Mouse (Mus musculus): ENCODE data around the gene Mthfsd. TPM values are rescaled to one million over a fixed set of nuclear protein-coding genes. Genes with fewer than 3 reads are reported as not detected.

Gene Mthfsd
- polyA plus RNA-seq, 1 experiment from 2014 or later = 17.1 TPM

DNA sequence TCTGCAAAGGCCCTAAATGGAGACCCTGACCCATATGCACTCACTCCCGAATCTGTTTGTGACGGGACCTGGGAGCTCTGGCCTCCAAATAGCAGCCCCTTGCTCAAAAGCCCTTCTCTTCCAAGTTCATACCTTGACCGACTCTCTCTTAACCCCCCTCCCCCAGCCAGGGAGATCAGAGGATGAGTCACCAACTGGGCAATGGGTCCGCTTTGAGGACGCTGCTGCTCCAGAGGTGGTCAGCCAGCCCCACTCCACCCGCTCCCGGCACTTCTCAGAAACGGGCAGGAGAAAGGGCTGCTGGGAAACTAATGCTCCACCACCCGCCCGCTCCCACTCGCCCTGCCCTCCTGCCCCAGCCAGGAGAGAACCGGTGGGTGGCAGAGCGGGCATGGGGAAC lies 32.3 kb downstream of the Mthfsd start:
- Histone ChIP-seq H3K27ac (no peak overlapping the region), H3K79me2 (ENCODE audit: inconsistent target) (no peaks in the 10 kb centered on the region), H3K36me3 (ENCODE audit: inconsistent target) (no peaks in the 10 kb centered on the region), H3K4me3 (ENCODE audit: inconsistent target) (no peak overlapping the region)
- WGBS (ENCODE audit: missing documents) = 12% methylated on average over 13 of the region's 13 CpGs

DNA sequence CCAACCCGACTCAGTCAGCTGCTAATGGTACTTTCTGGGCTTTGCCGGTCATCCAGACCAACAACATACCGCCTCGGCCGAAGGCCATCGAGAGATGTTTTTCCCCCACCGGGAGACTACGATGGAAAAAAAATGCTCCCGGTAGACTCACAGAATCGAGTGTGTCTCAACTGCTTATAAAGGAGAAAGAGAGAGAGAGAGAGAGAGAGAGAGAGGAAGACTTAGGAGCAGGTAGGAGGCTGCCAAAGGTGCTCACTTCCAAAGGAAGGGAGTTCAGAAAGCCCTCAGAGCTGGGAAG lies 33.4 kb downstream of the Mthfsd start:
- no peak overlapping the region for H3K4me3 ChIP-seq (ENCODE audit: inconsistent target)
- H3K79me2 ChIP-seq (ENCODE audit: inconsistent target) = no peaks in the 10 kb centered on the region
- 4% methylated on average over 9 of the region's 10 CpGs for WGBS (ENCODE audit: missing documents)
- H3K36me3 ChIP-seq (ENCODE audit: inconsistent target) = no peaks in the 10 kb centered on the region
- no peak overlapping the region for H3K27ac ChIP-seq

GRCm38 (mm10) chr8:121074108-121074847 lies 33.9 kb downstream of the Mthfsd start:
- Histone ChIP-seq H3K79me2 (ENCODE audit: inconsistent target) (no peaks in the 10 kb centered on the region), H3K27ac (no peak overlapping the region), H3K36me3 (ENCODE audit: inconsistent target) (no peaks in the 10 kb centered on the region), H3K4me3 (ENCODE audit: inconsistent target) (no peak overlapping the region)
- 12% methylated on average over 15 of the region's 15 CpGs for WGBS (ENCODE audit: missing documents)

DNA sequence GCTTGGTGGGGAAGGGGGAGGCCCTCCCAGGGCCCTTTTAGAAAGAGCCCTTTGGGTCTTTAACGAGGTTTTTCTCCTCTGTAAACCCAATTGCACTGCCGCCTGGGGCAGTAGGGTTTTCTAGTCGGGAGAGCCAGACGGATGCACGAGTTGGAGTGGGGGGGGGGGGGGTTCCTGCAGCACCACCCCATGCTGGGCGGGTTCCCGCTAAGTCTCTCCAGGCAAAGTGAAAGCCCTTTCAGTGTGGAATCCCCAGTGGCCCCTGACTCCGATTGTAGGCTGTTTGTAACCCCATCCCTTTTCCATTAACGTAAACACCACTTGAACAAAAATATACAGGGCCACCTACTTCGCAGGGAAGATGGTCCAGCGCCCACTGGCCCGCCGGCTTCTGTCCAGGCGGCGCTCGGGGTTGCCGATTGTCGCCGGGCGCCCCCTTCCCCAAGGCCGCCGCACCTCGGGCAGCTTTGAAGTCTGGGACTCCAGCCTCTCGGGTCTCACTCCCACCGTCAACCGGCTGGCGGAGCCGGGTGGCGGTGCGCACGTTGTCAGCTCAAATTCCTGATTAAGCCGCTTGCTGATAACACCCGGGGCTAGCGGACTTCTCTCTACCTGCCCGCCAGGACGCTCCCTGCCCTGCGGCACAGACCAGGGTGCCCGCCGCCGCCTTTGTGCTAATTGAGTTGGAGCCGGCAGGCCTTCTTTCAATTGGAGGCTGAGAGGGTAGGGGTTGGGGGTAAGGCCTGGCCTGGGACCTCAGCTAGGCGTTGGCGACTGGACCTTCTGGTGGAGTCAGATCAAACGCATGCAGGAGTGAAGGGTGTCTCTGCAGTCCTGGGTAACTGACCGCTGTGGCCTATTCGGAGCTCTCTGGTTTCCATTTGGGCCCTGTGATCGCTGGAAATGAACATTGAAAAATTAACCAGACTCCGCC lies 34.8 kb downstream of the Mthfsd start:
- Histone ChIP-seq H3K27ac (no peak overlapping the region), H3K79me2 (ENCODE audit: inconsistent target) (no peaks in the 10 kb centered on the region), H3K36me3 (ENCODE audit: inconsistent target) (no peaks in the 10 kb centered on the region), H3K4me3 (ENCODE audit: inconsistent target) (no peak overlapping the region)
- WGBS (ENCODE audit: missing documents) = 6% methylated on average over 48 of the region's 48 CpGs

- WGBS (ENCODE audit: missing documents) = 31% methylated on average over 11 of the region's 11 CpGs
- Histone ChIP-seq H3K79me2 (ENCODE audit: inconsistent target) (no peaks in the 10 kb centered on the region), H3K4me3 (ENCODE audit: inconsistent target) (no peak overlapping the region), H3K27ac (no peak overlapping the region), H3K36me3 (ENCODE audit: inconsistent target) (no peaks in the 10 kb centered on the region)
Measured at GRCm38 (mm10) chr8:121072406-121073130, 35.6 kb downstream of the Mthfsd start.

- Histone ChIP-seq H3K27ac (no peak overlapping the region), H3K4me3 (ENCODE audit: inconsistent target) (no peak overlapping the region), H3K79me2 (ENCODE audit: inconsistent target) (no peaks in the 10 kb centered on the region), H3K36me3 (ENCODE audit: inconsistent target) (no peaks in the 10 kb centered on the region)
- 4% methylated on average over 12 of the region's 12 CpGs for WGBS (ENCODE audit: missing documents)
Measured at GRCm38 (mm10) chr8:121071454-121071853, 36.7 kb downstream of the Mthfsd start.

DNA sequence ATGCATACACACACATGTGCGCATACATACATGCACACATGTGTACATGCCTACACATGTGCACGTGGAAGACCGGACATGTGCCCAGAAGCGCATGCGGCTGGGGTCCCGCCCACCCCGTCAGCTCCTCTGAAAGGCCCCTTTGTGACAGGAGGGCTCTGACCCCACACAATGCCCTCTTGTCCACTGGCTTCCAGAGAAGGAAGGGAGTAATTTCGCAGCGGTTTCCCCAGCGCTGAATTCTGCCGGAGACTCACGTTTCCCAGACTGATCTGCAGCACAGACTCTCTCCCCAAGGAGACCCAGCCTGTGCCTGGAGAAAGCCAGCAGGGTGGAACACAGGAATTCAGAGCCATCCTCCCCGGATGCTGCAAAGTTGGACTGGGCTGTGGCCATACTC lies 44.5 kb downstream of the Mthfsd start:
- no peak overlapping the region for H3K27ac ChIP-seq
- 83% methylated on average over 13 of the region's 13 CpGs for WGBS (ENCODE audit: missing documents)
- H3K4me3 ChIP-seq (ENCODE audit: inconsistent target) = no peak overlapping the region
- no peaks in the 10 kb centered on the region for H3K79me2 ChIP-seq (ENCODE audit: inconsistent target)
- no peaks in the 10 kb centered on the region for H3K36me3 ChIP-seq (ENCODE audit: inconsistent target)

DNA sequence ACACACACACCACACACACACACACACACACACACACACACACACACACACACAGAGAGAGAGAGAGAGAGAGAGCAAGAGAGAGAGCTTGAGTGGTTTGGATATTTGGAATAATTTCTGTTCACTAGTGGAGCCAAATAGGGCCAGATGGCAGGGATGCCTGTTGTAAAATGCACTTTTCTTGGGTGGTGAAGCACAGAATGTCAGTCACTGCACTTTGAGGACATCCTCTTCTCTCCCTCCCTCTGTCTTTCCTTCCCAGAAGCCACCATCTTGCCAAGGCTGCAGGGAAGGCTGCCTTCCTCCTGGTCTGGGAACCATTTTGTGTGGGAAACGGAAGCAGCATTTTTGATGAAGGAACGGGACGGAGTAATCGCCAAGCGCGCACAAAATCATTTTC lies 45.7 kb downstream of the Mthfsd start:
- 97% methylated on average over 6 of the region's 6 CpGs for WGBS (ENCODE audit: missing documents)
- Histone ChIP-seq H3K79me2 (ENCODE audit: inconsistent target) (no peaks in the 10 kb centered on the region), H3K27ac (no peak overlapping the region), H3K4me3 (ENCODE audit: inconsistent target) (no peak overlapping the region), H3K36me3 (ENCODE audit: inconsistent target) (no peaks in the 10 kb centered on the region)

- Histone ChIP-seq H3K27ac (no peak overlapping the region), H3K4me3 (ENCODE audit: inconsistent target) (no peak overlapping the region), H3K79me2 (ENCODE audit: inconsistent target) (no peaks in the 10 kb centered on the region), H3K36me3 (ENCODE audit: inconsistent target) (no peaks in the 10 kb centered on the region)
- 96% methylated on average over 7 of the region's 7 CpGs for WGBS (ENCODE audit: missing documents)
Measured at GRCm38 (mm10) chr8:121059098-121059497, 49.1 kb downstream of the Mthfsd start.

- Histone ChIP-seq H3K27ac (no peak overlapping the region), H3K36me3 (ENCODE audit: inconsistent target) (no peaks in the 10 kb centered on the region), H3K4me3 (ENCODE audit: inconsistent target) (no peak overlapping the region), H3K79me2 (ENCODE audit: inconsistent target) (no peaks in the 10 kb centered on the region)
- WGBS (ENCODE audit: missing documents) = 79% methylated on average over 8 of the region's 9 CpGs
Measured at GRCm38 (mm10) chr8:121058081-121058480, 50.1 kb downstream of the Mthfsd start.

- no peaks in the 10 kb centered on the region for H3K79me2 ChIP-seq (ENCODE audit: inconsistent target)
- no peak overlapping the region for H3K4me3 ChIP-seq (ENCODE audit: inconsistent target)
- H3K27ac ChIP-seq = no peak overlapping the region
- no peaks in the 10 kb centered on the region for H3K36me3 ChIP-seq (ENCODE audit: inconsistent target)
- WGBS (ENCODE audit: missing documents) = 76% methylated on average over 8 of the region's 9 CpGs
Measured at GRCm38 (mm10) chr8:121047441-121047840, 60.8 kb downstream of the Mthfsd start.

DNA sequence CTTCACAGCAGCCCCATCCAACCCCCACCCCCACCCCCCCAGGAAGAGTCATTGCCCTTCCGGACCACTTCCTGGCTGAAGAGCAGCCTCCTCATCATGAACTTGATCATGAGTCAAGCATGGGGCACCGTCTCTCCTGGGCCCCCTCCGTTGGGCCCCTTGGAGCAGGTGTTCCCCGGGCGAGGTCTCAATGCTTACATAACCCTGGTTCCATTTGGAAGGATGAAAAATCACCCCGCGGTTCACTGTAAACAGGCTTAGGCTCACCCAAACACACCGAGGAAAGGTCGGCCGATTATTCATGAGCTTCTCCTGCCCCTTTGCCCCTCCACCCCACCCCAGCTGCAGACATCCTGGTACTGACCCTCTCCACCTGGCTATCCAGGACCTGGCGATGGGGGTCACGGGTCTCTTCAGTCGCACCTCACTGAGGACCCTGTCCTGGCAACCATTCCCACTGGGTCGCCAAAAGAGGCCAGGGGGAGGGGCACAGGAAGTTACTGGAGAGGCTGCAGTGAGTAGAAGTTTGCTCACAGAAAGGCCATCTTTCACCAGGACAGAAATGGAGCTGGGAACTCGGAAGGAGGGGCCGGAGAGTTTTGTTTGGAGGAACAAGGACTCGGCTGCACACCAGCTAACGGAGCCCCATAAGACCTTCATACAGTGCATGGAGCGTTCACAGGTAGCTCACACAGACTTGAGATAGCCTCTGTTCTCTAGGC lies 64.3 kb downstream of the Mthfsd start:
- Histone ChIP-seq H3K4me3 (ENCODE audit: inconsistent target) (no peak overlapping the region), H3K79me2 (ENCODE audit: inconsistent target) (no peaks in the 10 kb centered on the region), H3K36me3 (ENCODE audit: inconsistent target) (no peaks in the 10 kb centered on the region), H3K27ac (no peak overlapping the region)
- WGBS (ENCODE audit: missing documents) = 62% methylated on average over 19 of the region's 19 CpGs

Data from macrophage (primary cell).